Mouse (Mus musculus): ENCODE measurements around the gene Cd164l2.

DNA sequence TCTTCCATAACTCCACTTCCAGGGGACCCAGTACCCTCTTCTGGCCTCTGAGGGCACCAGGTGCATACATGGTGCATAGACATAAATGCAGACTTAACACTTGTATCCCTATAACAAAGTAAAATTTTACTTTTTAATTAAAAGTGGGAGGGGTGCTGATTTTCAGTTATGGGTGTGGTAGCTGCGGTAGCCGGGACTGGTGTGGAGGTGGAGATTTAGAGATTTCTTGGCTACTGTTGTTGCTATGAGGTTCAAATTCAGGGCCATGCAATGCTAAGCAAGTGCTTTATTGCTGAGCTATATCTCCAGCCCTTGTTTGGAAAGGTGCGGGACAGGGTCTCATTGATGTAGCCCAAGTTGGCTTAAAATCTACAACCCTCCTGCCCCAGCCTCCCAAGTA, 6.8 kb downstream of the Cd164l2 start:
- TF ChIP-seq POLR2A (IDR thresholded peaks at IDR 0.05; ENCODE audit: borderline replicate concordance, extremely low read depth, insufficient read depth, insufficient read length, poor library complexity, severe bottlenecking): no peak
- no peak for TF ChIP-seq CTCF (IDR thresholded peaks at IDR 0.05; ENCODE audit: borderline replicate concordance, extremely low read depth, insufficient read depth, insufficient read length)
